ENCODE assay signal across 17 mouse cellular contexts in the genomic region with DNA sequence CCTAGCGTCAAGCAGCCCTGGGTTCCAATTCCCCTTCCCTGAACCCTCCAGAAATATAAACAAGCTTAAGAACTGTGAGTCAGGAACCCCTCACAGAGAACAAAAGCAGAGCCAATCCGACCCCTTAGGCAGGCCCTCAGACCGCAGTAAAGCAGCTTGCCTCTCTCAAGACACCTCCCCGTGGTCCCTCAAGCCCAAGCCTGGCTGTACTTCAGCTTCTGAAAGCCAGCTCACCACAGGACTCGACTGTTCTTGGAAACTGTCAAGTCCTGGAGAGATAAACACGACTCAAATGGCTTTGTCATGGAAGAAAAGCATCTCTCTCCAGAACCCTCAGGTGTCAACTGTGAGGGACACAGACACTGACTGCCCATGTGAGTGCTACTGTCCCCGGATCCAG.
A peak's percentile ranks its signal among the peaks of the same experiment; 100 is the strongest.
DNase-seq lines count a peak whose midpoint lies in the region; ATAC-seq and TF ChIP-seq lines count a peak whose summit lies in the region.
"Had no signal": no experiment of that assay in that cellular context is flagged by ENCODE, and none has a peak within 500 bp of the region (broad histone marks: within the 10 kb centered on the region; RNA-seq: fewer than 3 reads in every experiment).

No protein-coding gene starts in this region.

- peaks cover 61% of the 10 kb centered on the region for H3K4me1 ChIP-seq in heart, embryonic 10.5 days
- peaks cover 43% of the 10 kb centered on the region for H3K4me1 ChIP-seq in heart, embryonic 11.5 days (ENCODE audit: control insufficient read depth, insufficient read depth, low read length)
- H3K4me1 ChIP-seq in embryonic facial prominence, embryonic 15.5 days: peaks cover 56% of the 10 kb centered on the region

- H3K4me2 ChIP-seq in heart, embryonic 11.5 days: no peak overlapping the region
- no peak overlapping the region for H3K4me2 ChIP-seq in embryonic facial prominence, embryonic 15.5 days (replicated peaks)
- H3K4me2 ChIP-seq: forebrain, embryonic 15.5 days; neural tube, embryonic 13.5 days had no signal

- intact Hi-C loops in left cerebral cortex, postnatal 4 days (cut with DNase I): no loop called here
- intact Hi-C loops in left cerebral cortex, adult 2 months (cut with DNase I): no loop called here

- no peaks in the 10 kb centered on the region for H3K36me3 ChIP-seq in heart, embryonic 10.5 days
- no peaks in the 10 kb centered on the region for H3K36me3 ChIP-seq in heart, embryonic 11.5 days (ENCODE audit: control insufficient read depth, insufficient read depth, low read length)
- H3K36me3 ChIP-seq in embryonic facial prominence, embryonic 15.5 days: no peaks in the 10 kb centered on the region
- H3K36me3 ChIP-seq: forebrain, embryonic 15.5 days; midbrain, embryonic 10.5 days; neural tube, embryonic 13.5 days had no signal

- no peak for DNase-seq in heart, embryonic 10.5 days (ENCODE audit: low spot score)
- DNase-seq in left cerebral cortex, postnatal 4 days: peak; percentile 56
- no peak for DNase-seq in left cerebral cortex, adult 2 months (ENCODE audit: extremely low spot score in 1 of 2, low spot score in 2 of 2)
- peak; percentile 74 for DNase-seq in lung, postnatal 10 days
- DNase-seq in right cerebral cortex, postnatal 14 days: no peak
- no peak for DNase-seq in layer of hippocampus, adult 2 months (ENCODE audit: low spot score in 2 of 2)
- DNase-seq: adrenal gland, postnatal 36 days; cerebellum, adult 9-10 months; right cerebral cortex, postnatal 4 days; thymus, postnatal 4 days had no signal

- H3K4me3 ChIP-seq in heart, embryonic 10.5 days: no peak overlapping the region
- H3K4me3 ChIP-seq in heart, embryonic 11.5 days (ENCODE audit: low read depth, low read length): no peak overlapping the region
- H3K4me3 ChIP-seq in left cerebral cortex, adult 2 months: no peak overlapping the region
- H3K4me3 ChIP-seq in embryonic facial prominence, embryonic 15.5 days (replicated peaks): no peak overlapping the region
- H3K4me3 ChIP-seq in layer of hippocampus, adult 2 months: no peak overlapping the region
- H3K4me3 ChIP-seq: forebrain, embryonic 15.5 days; midbrain, embryonic 10.5 days; neural tube, embryonic 13.5 days had no signal

- WGBS in heart, embryonic 10.5 days: 22% methylated on average over 7 of the region's 7 CpGs
- 27% methylated on average over 7 of the region's 7 CpGs for WGBS in heart, embryonic 11.5 days (ENCODE audit: insufficient replicate concordance)
- 27% methylated on average over 7 of the region's 7 CpGs for WGBS in embryonic facial prominence, embryonic 15.5 days

- no peak overlapping the region for H3K9ac ChIP-seq in heart, embryonic 11.5 days (ENCODE audit: low read depth, low read length)
- H3K9ac ChIP-seq in embryonic facial prominence, embryonic 15.5 days: no peak overlapping the region
- H3K9ac ChIP-seq: forebrain, embryonic 15.5 days; neural tube, embryonic 13.5 days had no signal

- no peak for TF ChIP-seq CTCF in left cerebral cortex, adult 2 months (IDR thresholded peaks at IDR 0.05)
- no peak for TF ChIP-seq CTCF in layer of hippocampus, adult 2 months (conservative IDR thresholded peaks at IDR 0.05)

- H3K27ac ChIP-seq in heart, embryonic 10.5 days: peak overlapping the region; percentile 26
- no peak overlapping the region for H3K27ac ChIP-seq in heart, embryonic 11.5 days (ENCODE audit: low read depth, low read length)
- no peak overlapping the region for H3K27ac ChIP-seq in left cerebral cortex, adult 2 months
- H3K27ac ChIP-seq in embryonic facial prominence, embryonic 15.5 days (replicated peaks): peak overlapping the region; percentile 29; the same call in 1 of the 2 replicates
- no peak overlapping the region for H3K27ac ChIP-seq in layer of hippocampus, adult 2 months
- H3K27ac ChIP-seq: forebrain, embryonic 15.5 days; kidney, postnatal 0 days; midbrain, embryonic 10.5 days; neural tube, embryonic 13.5 days had no signal

- ATAC-seq in heart, embryonic 11.5 days (replicated peaks; ENCODE audit: insufficient number of reproducible peaks, low FRiP score, low TSS enrichment): no peak
- ATAC-seq in embryonic facial prominence, embryonic 15.5 days (ENCODE audit: insufficient number of reproducible peaks, low FRiP score, low TSS enrichment, low read depth): no peak
- ATAC-seq: forebrain, embryonic 15.5 days; intestine, postnatal 0 days had no signal

- no peaks in the 10 kb centered on the region for H3K9me3 ChIP-seq in heart, embryonic 10.5 days
- H3K9me3 ChIP-seq in heart, embryonic 11.5 days (replicated peaks; ENCODE audit: control insufficient read depth, low read length): no peaks in the 10 kb centered on the region
- no peaks in the 10 kb centered on the region for H3K9me3 ChIP-seq in embryonic facial prominence, embryonic 15.5 days (replicated peaks)
- H3K9me3 ChIP-seq: forebrain, embryonic 15.5 days; midbrain, embryonic 10.5 days; neural tube, embryonic 13.5 days had no signal

- H3K27me3 ChIP-seq in heart, embryonic 10.5 days (ENCODE audit: insufficient read depth, poor library complexity, severe bottlenecking): 0 out of 2 replicates have a peak, but pooled peaks cover 4% of the 10 kb centered on the region
- H3K27me3 ChIP-seq in heart, embryonic 11.5 days (ENCODE audit: control insufficient read depth, insufficient read depth, low read length): no peaks in the 10 kb centered on the region
- H3K27me3 ChIP-seq in embryonic facial prominence, embryonic 15.5 days: no peaks in the 10 kb centered on the region
- H3K27me3 ChIP-seq: forebrain, embryonic 15.5 days had no signal

Comparison
In these comparisons a context has a peak if more than half of its experiments do, and no peak if none do; other contexts are left out.
1. DNase-seq: peak in left cerebral cortex, postnatal 4 days (single experiment) and lung, postnatal 10 days (single experiment); none in heart, embryonic 10.5 days (single experiment), left cerebral cortex, adult 2 months (0 of 2), right cerebral cortex, postnatal 14 days (single experiment) and layer of hippocampus, adult 2 months (0 of 2).
2. H3K27ac ChIP-seq: peak in heart, embryonic 10.5 days (single experiment) and embryonic facial prominence, embryonic 15.5 days (single experiment); none in heart, embryonic 11.5 days (single experiment), left cerebral cortex, adult 2 months (single experiment) and layer of hippocampus, adult 2 months (single experiment).